Mouse (Mus musculus): ENCODE measurements around the gene Scimp. TPM values are rescaled to one million over a fixed set of nuclear protein-coding genes. Genes with fewer than 3 reads are reported as not detected.

Scimp gene
- 0.25 TPM in 1 of 2 replicates, not detected in the other for polyA plus RNA-seq (2015; fragmentation: Nextera tagmentation; extraction: Ambion mirVana)

GRCm38 (mm10) chr11:70812365-70812764 is at the start of gene Scimp:
Gene Scimp (minus strand): TSS chr11:70812586.
- no peaks in the 10 kb centered on the region for H3K9me3 ChIP-seq
- H3K9ac ChIP-seq = no peak within 1 kb of the TSS
- no peaks in the 10 kb centered on the region for H3K27me3 ChIP-seq
- WGBS = 78% methylated on average over 7 of the region's 7 CpGs
- ATAC-seq (ENCODE audit: insufficient number of reproducible peaks, insufficient read depth, low FRiP score, low TSS enrichment, low read depth) = no peak
- no peaks in the 10 kb centered on the region for H3K4me1 ChIP-seq
- H3K4me3 ChIP-seq = no peak within 1 kb of the TSS
- no peak within 1 kb of the TSS for H3K4me2 ChIP-seq
- no peaks in the 10 kb centered on the region for H3K36me3 ChIP-seq
- H3K27ac ChIP-seq = no peak within 1 kb of the TSS

GRCm38 (mm10) chr11:70860371-70860770 is 48.0 kb upstream of the Scimp start:
- H3K9me3 ChIP-seq = no peaks in the 10 kb centered on the region
- no peak overlapping the region for H3K9ac ChIP-seq
- H3K4me3 ChIP-seq = no peak overlapping the region
- no peaks in the 10 kb centered on the region for H3K4me1 ChIP-seq
- no peak for ATAC-seq (ENCODE audit: insufficient number of reproducible peaks, insufficient read depth, low FRiP score, low TSS enrichment, low read depth)
- no peaks in the 10 kb centered on the region for H3K27me3 ChIP-seq
- no peaks in the 10 kb centered on the region for H3K36me3 ChIP-seq
- no peak overlapping the region for H3K27ac ChIP-seq
- H3K4me2 ChIP-seq = no peak overlapping the region
- WGBS = 81% methylated on average over 1 of the region's 1 CpGs

- peak overlapping the region; percentile 92; the same call in 1 of the 2 replicates for H3K9ac ChIP-seq
- H3K4me2 ChIP-seq = peak overlapping the region; percentile 82
- H3K27ac ChIP-seq = no peak overlapping the region
- WGBS = 39% methylated on average over 2 of the region's 2 CpGs
- no peaks in the 10 kb centered on the region for H3K36me3 ChIP-seq
- H3K9me3 ChIP-seq = no peaks in the 10 kb centered on the region
- peaks cover 20% of the 10 kb centered on the region for H3K4me1 ChIP-seq
- H3K4me3 ChIP-seq = peak overlapping the region; percentile 95
- H3K27me3 ChIP-seq = no peaks in the 10 kb centered on the region
- no peak for ATAC-seq (ENCODE audit: insufficient number of reproducible peaks, insufficient read depth, low FRiP score, low TSS enrichment, low read depth)
These were observed 33.6 kb upstream of the Scimp start for GRCm38 (mm10) chr11:70846029-70846428.

- Histone ChIP-seq H3K9ac (peak overlapping the region; percentile 92), H3K9me3 (no peaks in the 10 kb centered on the region), H3K27me3 (no peaks in the 10 kb centered on the region), H3K36me3 (no peaks in the 10 kb centered on the region), H3K27ac (peak overlapping the region; percentile 85; the same call in 1 of the 2 replicates), H3K4me2 (peak overlapping the region; percentile 82), H3K4me1 (peaks cover 20% of the 10 kb centered on the region), H3K4me3 (peak overlapping the region; percentile 95)
- no peak for ATAC-seq (ENCODE audit: insufficient number of reproducible peaks, insufficient read depth, low FRiP score, low TSS enrichment, low read depth)
- WGBS = 4% methylated on average over 19 of the region's 19 CpGs
These were observed 33.1 kb upstream of the Scimp start for GRCm38 (mm10) chr11:70845457-70845978.

GRCm38 (mm10) chr11:70844559-70845456 is 32.4 kb upstream of the Scimp start, which contains the start of gene Rabep1:
Gene Rabep1 (plus strand): TSS chr11:70844778.
- H3K27me3 ChIP-seq = no peaks in the 10 kb centered on the region
- peaks cover 20% of the 10 kb centered on the region for H3K4me1 ChIP-seq
- peak within 1 kb of the TSS; percentile 95 for H3K4me3 ChIP-seq
- H3K27ac ChIP-seq = peak within 1 kb of the TSS; percentile 85
- H3K9me3 ChIP-seq = no peaks in the 10 kb centered on the region
- peak within 1 kb of the TSS; percentile 92 for H3K9ac ChIP-seq
- under 1% methylated on average over 77 of the region's 88 CpGs for WGBS
- no peaks in the 10 kb centered on the region for H3K36me3 ChIP-seq
- ATAC-seq (ENCODE audit: insufficient number of reproducible peaks, insufficient read depth, low FRiP score, low TSS enrichment, low read depth) = peak; percentile 95
- H3K4me2 ChIP-seq = peak within 1 kb of the TSS; percentile 82

- WGBS = 13% methylated on average over 12 of the region's 12 CpGs
- H3K4me2 ChIP-seq = peak overlapping the region; percentile 82
- no peaks in the 10 kb centered on the region for H3K27me3 ChIP-seq
- no peak for ATAC-seq (ENCODE audit: insufficient number of reproducible peaks, insufficient read depth, low FRiP score, low TSS enrichment, low read depth)
- H3K36me3 ChIP-seq = no peaks in the 10 kb centered on the region
- H3K9ac ChIP-seq = peak overlapping the region; percentile 92
- H3K4me1 ChIP-seq = peaks cover 20% of the 10 kb centered on the region
- H3K4me3 ChIP-seq = peak overlapping the region; percentile 95
- H3K27ac ChIP-seq = peak overlapping the region; percentile 85
- H3K9me3 ChIP-seq = no peaks in the 10 kb centered on the region
These were observed 31.5 kb upstream of the Scimp start for GRCm38 (mm10) chr11:70843701-70844551.

GRCm38 (mm10) chr11:70842983-70843382 is 30.6 kb upstream of the Scimp start:
- H3K27me3 ChIP-seq = no peaks in the 10 kb centered on the region
- no peaks in the 10 kb centered on the region for H3K36me3 ChIP-seq
- H3K27ac ChIP-seq = no peak overlapping the region
- WGBS = 59% methylated on average over 4 of the region's 4 CpGs
- H3K9me3 ChIP-seq = no peaks in the 10 kb centered on the region
- H3K4me3 ChIP-seq = no peak overlapping the region
- no peak overlapping the region for H3K4me2 ChIP-seq
- no peak overlapping the region for H3K9ac ChIP-seq
- ATAC-seq (ENCODE audit: insufficient number of reproducible peaks, insufficient read depth, low FRiP score, low TSS enrichment, low read depth) = no peak
- peaks cover 20% of the 10 kb centered on the region for H3K4me1 ChIP-seq

- H3K4me3 ChIP-seq = no peak overlapping the region
These were observed 26.2 kb upstream of the Scimp start for GRCm38 (mm10) chr11:70838610-70839009.

GRCm38 (mm10) chr11:70837031-70837430 is 24.6 kb upstream of the Scimp start:
- ATAC-seq (ENCODE audit: insufficient number of reproducible peaks, insufficient read depth, low FRiP score, low TSS enrichment, low read depth) = no peak

More at GRCm38 (mm10) chr11:70838610-70839009, 26.2 kb upstream of the Scimp start:
- Histone ChIP-seq H3K4me1 (peaks cover 1% of the 10 kb centered on the region), H3K9ac (no peak overlapping the region), H3K9me3 (no peaks in the 10 kb centered on the region), H3K4me2 (no peak overlapping the region), H3K36me3 (no peaks in the 10 kb centered on the region), H3K27ac (no peak overlapping the region), H3K27me3 (no peaks in the 10 kb centered on the region)
- ATAC-seq (ENCODE audit: insufficient number of reproducible peaks, insufficient read depth, low FRiP score, low TSS enrichment, low read depth) = no peak
- 39% methylated on average over 2 of the region's 2 CpGs for WGBS

GRCm38 (mm10) chr11:70835381-70835831 is 23.0 kb upstream of the Scimp start:
- no peak overlapping the region for H3K9ac ChIP-seq
- H3K27ac ChIP-seq = no peak overlapping the region
- no peak overlapping the region for H3K4me2 ChIP-seq
- WGBS = 56% methylated on average over 6 of the region's 6 CpGs
- H3K9me3 ChIP-seq = no peaks in the 10 kb centered on the region
- no peaks in the 10 kb centered on the region for H3K4me1 ChIP-seq
- no peak for ATAC-seq (ENCODE audit: insufficient number of reproducible peaks, insufficient read depth, low FRiP score, low TSS enrichment, low read depth)
- no peak overlapping the region for H3K4me3 ChIP-seq
- H3K27me3 ChIP-seq = no peaks in the 10 kb centered on the region
- no peaks in the 10 kb centered on the region for H3K36me3 ChIP-seq

More at GRCm38 (mm10) chr11:70837031-70837430, 24.6 kb upstream of the Scimp start:
- no peak overlapping the region for H3K27ac ChIP-seq
- H3K36me3 ChIP-seq = no peaks in the 10 kb centered on the region
- H3K27me3 ChIP-seq = no peaks in the 10 kb centered on the region
- no peak overlapping the region for H3K9ac ChIP-seq
- H3K4me2 ChIP-seq = no peak overlapping the region
- no peaks in the 10 kb centered on the region for H3K9me3 ChIP-seq
- no peaks in the 10 kb centered on the region for H3K4me1 ChIP-seq
- WGBS = 94% methylated on average over 3 of the region's 3 CpGs
- H3K4me3 ChIP-seq = no peak overlapping the region

GRCm38 (mm10) chr11:70833831-70834230 is 21.4 kb upstream of the Scimp start:
- Histone ChIP-seq H3K4me1 (no peaks in the 10 kb centered on the region), H3K4me2 (no peak overlapping the region), H3K27me3 (no peaks in the 10 kb centered on the region), H3K27ac (no peak overlapping the region), H3K4me3 (no peak overlapping the region), H3K9ac (no peak overlapping the region), H3K36me3 (no peaks in the 10 kb centered on the region), H3K9me3 (no peaks in the 10 kb centered on the region)
- no peak for ATAC-seq (ENCODE audit: insufficient number of reproducible peaks, insufficient read depth, low FRiP score, low TSS enrichment, low read depth)
- WGBS = 78% methylated on average over 3 of the region's 3 CpGs
